Mouse (Mus musculus) T-helper 17 cell (primary cell): ENCODE measurements around the gene Tmem80.

Experiments
- in situ Hi-C, 2 experiments: fragments of 300-600 bp; cut with MboI, MseI; formaldehyde crosslinking; loops; 1 replicate in 1 of 2; 2 replicates in 1 of 2; pipeline ENCODE4 v1.15.1; 2025; ENCODE audit warnings: high pct_unique_total_duplicates in 2 of 2

Gene Tmem80

DNA sequence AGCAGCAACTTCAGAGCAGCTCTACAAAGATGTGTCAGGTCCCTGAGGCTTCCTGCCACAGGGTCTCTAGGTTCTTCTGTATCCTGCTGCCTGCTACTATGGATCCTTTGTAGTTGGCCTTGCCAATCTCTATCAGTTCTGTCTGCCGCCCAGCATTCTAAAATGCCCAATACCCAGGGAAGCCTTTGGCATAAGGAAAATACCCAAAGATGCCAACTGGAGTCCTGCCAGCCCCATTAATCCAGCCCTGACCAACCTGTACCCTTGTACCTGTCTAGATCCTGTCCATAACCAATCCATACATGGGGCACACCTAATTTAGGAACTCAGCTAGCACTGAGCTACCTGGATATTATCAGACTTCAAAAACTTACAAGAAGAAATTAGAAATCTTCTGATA lies 2.9 kb upstream of the Tmem80 start:
- in situ Hi-C loops, result no loop called here

GRCm38 (mm10) chr7:141326546-141327446 lies 743 bp upstream of the Tmem80 start:
- in situ Hi-C loops, result no loop called here

- in situ Hi-C loops, result no loop called here
These were observed 943 bp downstream of the Tmem80 start for GRCm38 (mm10) chr7:141328373-141328990.

- in situ Hi-C loops, result no loop called here
These were observed 3.2 kb downstream of the Tmem80 start for GRCm38 (mm10) chr7:141330706-141331105.

DNA sequence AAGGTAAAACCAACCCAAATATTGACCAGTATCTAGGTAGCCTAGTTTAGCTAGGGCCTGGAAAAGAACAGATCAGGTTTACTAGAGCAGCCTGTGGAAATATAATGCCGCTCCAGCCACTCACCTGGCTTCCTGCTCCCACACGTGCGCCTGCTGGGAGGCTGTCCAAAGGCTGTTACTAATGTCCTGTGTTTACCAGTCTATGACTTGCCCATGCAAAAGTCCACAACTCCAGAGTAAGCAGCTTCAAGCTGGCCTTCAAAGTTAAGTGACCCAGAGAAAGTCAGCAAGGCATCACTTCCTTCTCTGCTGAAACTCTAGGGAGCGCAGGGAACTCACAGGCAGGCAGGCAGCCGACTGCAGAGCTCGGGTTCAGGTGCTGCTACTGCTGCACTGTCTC lies 4.5 kb downstream of the Tmem80 start:
- in situ Hi-C loops, result no loop called here

DNA sequence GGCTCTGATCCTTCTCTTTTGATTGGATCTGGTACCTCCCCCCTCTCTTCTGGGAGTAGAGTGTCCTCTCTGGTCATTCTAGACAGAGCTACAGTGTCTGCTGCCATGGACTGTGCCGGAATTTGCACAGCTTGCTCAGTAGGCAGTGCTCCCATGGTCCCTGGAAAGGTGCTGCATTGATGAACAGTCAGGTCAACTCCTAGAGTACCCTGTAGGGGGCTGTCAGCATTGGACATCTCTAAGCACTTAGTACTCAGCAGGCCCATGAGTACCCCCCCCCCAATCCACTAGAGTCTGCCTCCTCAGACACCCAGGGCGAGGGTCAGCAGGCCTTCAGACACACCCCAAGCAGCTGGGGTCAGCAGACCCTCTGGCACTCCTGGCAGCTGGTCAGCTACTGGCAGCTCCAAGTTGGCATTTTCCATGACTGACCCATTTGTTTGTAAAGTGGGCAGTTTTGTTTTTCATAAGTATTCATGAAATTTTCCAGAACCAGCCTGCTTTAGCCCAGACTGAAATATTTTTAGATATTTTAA lies 7.6 kb downstream of the Tmem80 start:
- in situ Hi-C loops, result no loop called here

DNA sequence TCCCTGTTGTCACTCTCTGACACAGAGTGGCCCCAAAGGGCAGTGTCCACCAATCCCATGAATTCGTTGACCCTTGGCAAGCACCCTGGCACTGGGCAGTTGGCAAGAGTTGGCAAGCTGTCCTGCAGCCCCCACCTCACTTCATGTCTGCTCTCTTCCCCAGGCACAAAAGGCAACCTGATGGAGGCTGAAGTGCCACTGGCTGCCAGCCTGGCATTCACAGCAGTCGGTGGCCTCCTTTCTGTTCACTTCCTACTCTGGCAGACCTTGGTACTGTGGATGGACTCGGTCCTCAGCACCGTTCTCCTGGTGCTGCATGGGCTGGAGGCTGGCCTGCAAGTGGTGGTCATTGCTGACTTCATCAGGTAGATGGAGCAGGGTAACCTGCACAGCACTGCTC lies 8.1 kb downstream of the Tmem80 start:
- in situ Hi-C loops, result no loop called here

- in situ Hi-C loops, result no loop called here
These were observed 8.8 kb downstream of the Tmem80 start for GRCm38 (mm10) chr7:141336296-141336695.

- in situ Hi-C loops, result no loop called here
These were observed 10.3 kb downstream of the Tmem80 start for GRCm38 (mm10) chr7:141337716-141338416.

DNA sequence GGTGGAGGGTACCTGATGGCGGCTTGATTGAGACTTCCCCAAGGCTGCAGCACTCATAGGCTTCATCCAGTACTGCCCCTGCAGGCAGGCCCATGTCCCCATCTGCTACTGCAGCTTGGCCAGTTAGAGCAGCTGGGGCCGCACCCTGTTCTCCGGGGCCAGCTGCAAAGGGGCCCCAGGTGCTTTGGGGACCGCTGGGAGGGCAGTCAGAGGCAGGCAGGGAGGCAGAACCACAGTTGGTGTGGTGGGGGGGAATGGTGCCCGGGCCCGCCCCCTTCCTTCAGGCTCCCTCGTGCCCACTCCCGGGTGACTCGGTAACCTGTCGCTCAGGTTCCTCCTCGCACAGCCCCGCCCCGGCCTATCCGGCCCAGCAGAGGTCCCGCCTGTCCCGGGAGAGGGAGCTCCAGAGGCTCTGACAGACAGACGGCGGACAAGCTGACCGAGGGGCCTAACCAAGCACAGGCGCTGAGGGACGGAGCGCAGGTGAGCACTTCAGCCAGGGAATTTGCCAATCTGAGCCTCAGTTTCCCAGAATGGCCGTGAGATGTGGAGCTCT lies 11.1 kb downstream of the Tmem80 start, which contains the start of gene Eps8l2:
TSS of gene Eps8l2 (plus strand) at position 305 of the 556 bp plus-strand sequence.
- in situ Hi-C loops, result no loop called here

- in situ Hi-C loops, result no loop called here
These were observed 11.8 kb downstream of the Tmem80 start for GRCm38 (mm10) chr7:141339215-141339920.

GRCm38 (mm10) chr7:141340023-141340422 lies 12.5 kb downstream of the Tmem80 start:
- in situ Hi-C loops, result no loop called here

GRCm38 (mm10) chr7:141340476-141340875 lies 12.9 kb downstream of the Tmem80 start:
- in situ Hi-C loops, result no loop called here

- in situ Hi-C loops, result no loop called here
These were observed 14.2 kb downstream of the Tmem80 start for GRCm38 (mm10) chr7:141341689-141342226.

DNA sequence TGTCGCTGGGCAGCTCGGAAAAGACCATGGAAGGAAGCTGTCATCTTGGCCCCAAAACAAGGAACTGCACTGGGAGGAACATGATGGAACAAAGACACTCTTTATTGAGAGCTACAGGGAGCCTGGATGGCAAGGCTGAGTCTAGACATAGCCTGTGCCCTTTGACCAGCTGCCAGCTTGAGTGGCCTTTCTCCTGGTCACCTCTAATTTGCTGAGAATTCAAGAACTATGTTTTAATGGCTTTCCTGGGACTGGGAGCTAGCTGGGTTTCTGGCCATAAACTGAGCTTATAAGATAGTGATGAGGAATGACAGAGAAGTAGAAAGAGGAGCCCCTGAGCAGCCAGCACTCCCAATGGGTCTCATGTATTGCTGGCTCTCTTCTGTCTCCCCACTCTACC lies 15.7 kb downstream of the Tmem80 start:
- in situ Hi-C loops, result no loop called here

DNA sequence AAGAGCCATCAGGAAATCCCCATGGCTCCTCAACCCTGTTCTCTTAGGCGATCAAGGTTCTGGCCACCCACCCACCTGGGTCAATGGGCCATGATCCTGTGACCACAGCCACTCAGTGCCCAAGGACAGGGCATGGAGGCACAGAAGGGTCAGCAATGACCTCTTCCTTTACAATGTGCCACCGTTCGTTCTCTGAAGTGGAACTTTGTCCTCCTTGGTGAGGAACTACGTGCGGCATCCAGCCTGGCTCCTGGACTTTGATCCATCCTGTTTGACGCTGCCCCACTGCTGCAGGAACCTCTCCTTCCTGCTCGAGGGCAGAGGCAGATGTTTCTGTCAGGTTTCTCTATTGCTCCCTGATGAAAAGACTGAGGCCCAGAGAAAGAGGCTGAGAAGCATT lies 16.2 kb downstream of the Tmem80 start:
- in situ Hi-C loops, result no loop called here

DNA sequence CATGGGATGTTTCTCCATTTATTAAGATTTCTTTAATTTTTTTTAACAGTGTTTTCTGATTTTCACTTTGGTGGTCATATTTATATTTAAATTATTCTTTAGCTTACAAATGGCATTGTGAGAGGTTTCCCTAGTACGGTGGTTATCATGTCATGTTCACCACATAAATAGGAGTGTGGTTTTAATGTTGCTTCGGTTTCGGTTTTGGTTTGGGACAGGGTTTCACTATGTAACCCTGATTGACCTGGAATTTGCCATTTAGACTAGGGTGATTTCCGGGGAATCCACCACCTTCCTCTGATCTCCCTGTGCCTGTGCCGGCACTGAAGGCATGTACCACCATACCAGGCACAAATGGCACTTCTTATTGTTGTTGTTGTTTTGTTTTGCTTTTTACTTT lies 17.2 kb downstream of the Tmem80 start:
- in situ Hi-C loops, result no loop called here

DNA sequence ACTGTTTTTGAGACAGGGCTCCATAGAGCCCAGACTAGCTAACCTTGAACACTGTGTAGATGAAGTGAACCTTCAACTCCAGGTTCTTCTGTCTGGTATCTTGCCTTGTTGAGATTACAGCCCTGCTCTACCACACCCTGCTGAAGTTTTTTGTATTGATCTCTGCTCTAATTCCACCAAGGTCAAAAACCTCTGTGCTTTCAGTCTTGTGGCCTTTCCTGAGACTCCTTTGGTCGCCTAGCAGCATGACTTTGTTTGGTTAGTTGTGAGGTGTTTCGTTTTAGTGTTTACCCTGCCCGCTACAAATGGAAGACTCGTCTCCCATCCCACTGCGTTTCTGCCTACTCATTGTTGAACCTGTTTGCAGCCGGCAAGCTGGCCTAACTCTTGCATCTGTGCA lies 23.5 kb downstream of the Tmem80 start:
- in situ Hi-C loops, result loop anchor here in 1 of 2 experiments (10.0 kb wide), 1 partner anchor 1396 kb away; no protein-coding TSS in a partner anchor

GRCm38 (mm10) chr7:141355051-141355450 lies 27.5 kb downstream of the Tmem80 start:
- in situ Hi-C loops, result loop anchor here in 1 of 2 experiments (10.0 kb wide), 1 partner anchor 1400 kb away; no protein-coding TSS in a partner anchor

DNA sequence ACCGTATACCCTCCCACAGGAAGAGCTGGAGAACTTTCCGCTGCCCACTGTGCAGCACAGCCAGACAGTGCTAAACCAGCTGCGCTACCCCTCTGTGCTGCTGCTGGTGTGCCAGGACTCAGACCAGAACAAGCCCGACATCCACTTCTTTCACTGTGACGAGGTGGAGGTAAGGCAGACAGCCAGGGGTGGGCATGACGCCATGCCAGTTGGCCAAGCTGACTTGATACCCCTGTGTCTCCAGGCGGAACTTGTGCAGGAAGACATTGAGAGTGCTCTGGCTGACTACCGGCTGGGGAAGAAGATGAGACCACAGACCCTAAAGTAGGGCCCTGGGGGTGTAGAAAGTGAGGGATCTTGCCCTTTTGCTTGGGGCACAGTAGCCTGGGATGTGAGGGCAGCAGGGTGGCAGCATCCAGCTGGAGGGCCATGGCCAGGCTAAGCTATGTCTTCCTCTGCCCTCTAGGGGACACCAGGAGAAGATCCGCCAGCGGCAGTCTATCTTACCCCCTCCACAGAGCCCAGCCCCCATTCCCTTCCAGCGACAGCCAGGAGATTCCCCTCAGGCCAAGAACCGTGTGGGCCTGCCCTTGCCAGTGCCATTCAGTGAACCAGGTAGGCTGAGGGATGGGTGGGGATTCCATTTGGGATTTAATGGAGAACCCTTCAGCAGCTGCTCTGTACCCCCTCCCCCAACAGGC lies 28.2 kb downstream of the Tmem80 start:
- in situ Hi-C loops, result loop anchor here in 1 of 2 experiments (10.0 kb wide), 1 partner anchor 1401 kb away; no protein-coding TSS in a partner anchor
